Mouse (Mus musculus) ES-CJ7 (cell line): ENCODE measurements around the gene Gm47985.
"Not testable (repeated sequence)": the region's sequence is repeated elsewhere in the genome, so short reads cannot be mapped to it uniquely, and the experiment has no call there.

Source experiments
- DNase-seq: peaks from one replicate; pipeline ENCODE4 v3.0.0; 2011; ENCODE audit warnings: low read depth, low spot score

Gene Gm47985

GRCm38 (mm10) chr1:151177030-151177936 lies 5.1 kb upstream of the Gm47985 start:
- peak; percentile 96 for DNase-seq

GRCm38 (mm10) chr1:151177937-151178271 lies 4.4 kb upstream of the Gm47985 start:
- no peak for DNase-seq

DNA sequence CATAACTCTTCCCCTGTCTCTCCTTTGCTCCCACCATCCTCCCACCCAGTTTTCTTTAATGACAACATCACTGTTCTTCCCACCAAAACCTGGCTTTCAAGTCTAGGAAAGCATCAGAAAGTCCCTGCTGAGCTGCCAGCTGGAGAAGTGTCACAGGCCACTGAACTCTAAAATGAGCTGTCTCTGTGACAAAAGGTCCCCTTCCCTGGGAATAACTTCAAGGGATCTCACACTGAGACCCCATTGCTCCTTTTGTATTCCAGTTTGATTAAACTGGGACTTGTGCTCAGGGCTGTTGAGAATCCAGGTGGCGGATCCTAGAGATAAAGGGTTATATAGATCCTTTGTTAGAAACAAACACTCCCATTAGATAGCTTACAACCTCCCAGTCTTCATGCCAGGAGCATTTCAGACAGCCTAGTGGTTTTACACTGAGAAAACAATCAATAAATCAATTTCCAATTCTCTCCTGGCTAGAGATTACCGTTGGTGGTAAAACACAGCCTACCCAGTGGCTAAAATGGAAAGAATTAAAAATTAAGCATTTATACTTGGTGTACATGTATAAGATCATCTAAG lies 3.7 kb upstream of the Gm47985 start:
- DNase-seq: peak; percentile 56

- no peak for DNase-seq
Measured at GRCm38 (mm10) chr1:151180167-151180566, 2.2 kb upstream of the Gm47985 start.

DNA sequence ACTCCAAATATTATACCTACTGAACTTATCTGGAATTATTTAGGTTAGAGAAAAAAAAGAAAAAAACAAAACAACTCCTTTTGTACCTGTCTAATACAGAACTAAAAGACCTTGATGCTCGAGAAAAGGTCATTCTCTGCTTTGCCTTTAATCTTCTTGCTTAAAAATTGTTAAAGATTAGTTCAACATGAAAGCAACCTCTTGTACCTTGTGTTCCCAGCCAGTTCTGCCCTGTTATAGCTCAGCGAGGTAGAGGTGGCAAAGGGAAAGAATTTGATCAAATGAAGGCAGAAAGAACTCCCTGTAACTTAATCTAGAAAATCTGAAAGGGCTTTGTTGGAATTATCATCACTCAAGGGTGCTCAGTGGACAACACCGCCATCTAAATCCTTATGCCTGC lies 3.8 kb downstream of the Gm47985 start:
- DNase-seq: not testable (repeated sequence)

GRCm38 (mm10) chr1:151186879-151187424 lies 4.6 kb downstream of the Gm47985 start:
- DNase-seq: not testable (repeated sequence)

DNA sequence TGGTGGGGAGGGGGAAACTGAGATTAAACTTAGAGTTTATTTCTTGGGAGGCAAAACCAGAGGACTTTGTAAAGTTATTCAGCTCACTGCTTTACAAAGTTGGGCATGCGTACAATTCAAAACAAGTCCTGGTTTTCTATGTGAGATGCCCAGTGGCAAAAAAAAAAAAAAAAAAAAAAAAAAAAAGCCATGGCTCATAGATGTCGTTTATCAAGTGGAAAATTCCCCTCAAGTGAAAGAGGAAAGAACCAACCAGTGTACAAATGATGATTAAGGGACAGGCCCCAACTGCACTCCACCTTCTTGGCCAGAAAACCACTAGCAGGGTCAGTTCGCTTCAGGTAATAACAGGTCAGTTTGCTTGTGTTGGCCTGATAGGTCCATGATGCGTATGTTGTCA lies 6.1 kb downstream of the Gm47985 start:
- no peak for DNase-seq

DNA sequence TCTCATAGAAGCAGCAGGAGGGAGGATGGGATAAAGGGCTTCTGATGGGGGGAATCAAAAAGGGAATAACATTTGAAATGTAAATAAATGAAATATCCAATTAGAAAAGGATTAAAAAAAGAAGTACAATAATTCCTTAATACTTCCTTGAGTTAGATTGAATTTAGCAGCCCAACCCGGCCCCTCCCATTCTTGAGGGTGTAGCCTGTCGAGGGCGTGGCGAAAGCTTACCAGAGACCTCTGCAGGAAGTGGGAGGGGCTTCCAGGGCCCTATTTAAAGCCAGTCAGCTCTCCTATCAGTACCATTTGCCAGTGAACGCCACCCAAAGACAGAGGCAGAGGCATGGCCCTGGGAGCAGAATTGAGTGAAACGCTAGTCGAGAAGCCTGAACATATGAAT lies 9.7 kb downstream of the Gm47985 start, which contains the start of gene Gm8947:
TSS of gene Gm8947 (plus strand) at position 302 of the 400 bp plus-strand sequence.
- DNase-seq: not testable (repeated sequence)

DNA sequence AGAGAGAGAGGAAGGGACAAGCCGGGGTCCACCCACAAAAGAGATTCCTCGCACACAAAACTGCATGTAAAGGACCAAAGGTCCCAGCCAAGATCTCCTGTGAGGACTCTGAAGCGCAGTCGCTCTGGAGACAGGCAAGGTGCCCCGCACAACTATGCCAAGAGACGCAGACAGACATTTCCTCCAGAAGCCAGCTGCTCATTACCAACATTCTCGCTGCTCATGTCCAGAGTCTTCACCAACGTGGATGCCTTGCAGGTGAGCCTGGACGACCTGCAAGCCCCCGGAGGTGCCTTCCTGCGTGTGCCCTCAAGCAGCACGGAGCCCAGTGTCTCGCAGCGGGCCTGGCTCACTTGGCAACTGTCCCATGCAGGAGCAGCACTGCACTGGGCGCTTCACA lies 10.4 kb downstream of the Gm47985 start:
- not testable (repeated sequence) for DNase-seq

- not testable (repeated sequence) for DNase-seq
Measured at GRCm38 (mm10) chr1:151195986-151196385, 13.6 kb downstream of the Gm47985 start.

DNA sequence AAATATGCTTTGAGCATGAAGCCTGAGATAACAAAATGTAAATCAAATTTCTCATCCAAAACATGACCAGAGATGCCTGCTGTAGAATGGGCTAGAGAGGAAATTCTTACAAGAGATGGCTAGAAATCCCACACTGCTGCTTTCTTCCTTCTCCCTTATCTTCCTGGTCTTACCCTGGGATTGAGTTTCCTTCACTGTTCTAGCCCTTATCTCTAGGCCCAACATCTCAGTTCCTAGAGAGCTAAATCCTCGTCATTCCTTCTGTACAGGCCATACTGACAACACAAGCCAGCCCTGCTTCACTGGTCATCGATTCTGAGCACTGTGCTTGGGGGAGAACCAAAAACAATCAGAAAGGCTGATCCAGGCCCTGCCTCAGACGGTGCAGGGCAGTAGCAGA lies 14.4 kb downstream of the Gm47985 start:
- DNase-seq: not testable (repeated sequence)

- DNase-seq: not testable (repeated sequence)
Measured at GRCm38 (mm10) chr1:151198120-151198519, 15.8 kb downstream of the Gm47985 start, which contains the start of gene Gm47995. Gene Gm47995, plus strand, starts transcription at chr1:151198448.

GRCm38 (mm10) chr1:151200620-151201019 lies 18.3 kb downstream of the Gm47985 start:
- not testable (repeated sequence) for DNase-seq

DNA sequence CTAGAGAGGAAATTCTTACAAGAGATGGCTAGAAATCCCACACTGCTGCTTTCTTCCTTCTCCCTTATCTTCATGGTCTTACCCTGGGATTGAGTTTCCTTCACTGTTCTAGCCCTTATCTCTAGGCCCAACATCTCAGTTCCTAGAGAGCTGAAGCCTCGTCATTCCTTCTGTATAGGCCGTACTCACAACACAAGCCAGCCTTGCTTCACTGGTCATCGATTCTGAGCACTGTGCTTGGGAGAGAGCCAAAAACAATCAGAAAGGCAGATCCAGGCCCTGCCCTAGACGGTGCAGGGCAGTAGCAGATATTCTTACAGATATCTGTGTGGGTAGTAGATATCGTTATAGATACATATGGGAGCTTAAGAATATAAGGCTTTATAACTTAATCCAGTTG lies 20.4 kb downstream of the Gm47985 start:
- DNase-seq: not testable (repeated sequence)

- DNase-seq: not testable (repeated sequence)
Measured at GRCm38 (mm10) chr1:151203818-151204217, 21.5 kb downstream of the Gm47985 start, which contains the start of gene 3110040M04Rik. Gene 3110040M04Rik, plus strand, starts transcription at chr1:151204121.

DNA sequence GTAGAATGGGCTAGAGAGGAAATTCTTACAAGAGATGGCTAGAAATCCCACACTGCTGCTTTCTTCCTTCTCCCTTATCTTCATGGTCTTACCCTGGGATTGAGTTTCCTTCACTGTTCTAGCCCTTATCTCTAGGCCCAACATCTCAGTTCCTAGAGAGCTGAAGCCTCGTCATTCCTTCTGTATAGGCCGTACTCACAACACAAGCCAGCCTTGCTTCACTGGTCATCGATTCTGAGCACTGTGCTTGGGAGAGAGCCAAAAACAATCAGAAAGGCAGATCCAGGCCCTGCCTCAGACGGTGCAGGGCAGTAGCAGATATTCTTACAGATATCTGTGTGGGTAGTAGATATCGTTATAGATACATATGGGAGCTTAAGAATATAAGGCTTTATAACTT lies 26.2 kb downstream of the Gm47985 start:
- not testable (repeated sequence) for DNase-seq

DNA sequence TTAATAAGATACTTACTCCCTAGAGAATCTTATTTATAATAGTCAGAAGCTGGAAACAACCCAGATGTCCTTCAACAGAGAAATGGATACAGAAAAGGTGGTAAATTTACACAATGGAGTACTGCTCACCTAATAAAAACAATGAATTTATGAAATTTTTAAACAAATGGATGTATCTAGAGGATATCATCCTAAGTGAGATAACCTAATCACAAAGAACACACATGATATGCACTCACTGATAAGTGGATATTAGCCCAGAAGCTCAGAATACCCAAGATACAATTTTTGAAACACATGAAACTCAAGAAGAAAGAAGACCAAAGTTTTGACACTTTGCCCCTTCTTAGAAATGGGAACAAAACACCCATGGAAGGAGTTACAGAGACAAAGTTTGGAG lies 26.6 kb downstream of the Gm47985 start:
- not testable (repeated sequence) for DNase-seq

- not testable (repeated sequence) for DNase-seq
Measured at GRCm38 (mm10) chr1:151209824-151210355, 27.6 kb downstream of the Gm47985 start, which contains the start of gene Gm47996. Gene Gm47996, plus strand, starts transcription at chr1:151210131.

DNA sequence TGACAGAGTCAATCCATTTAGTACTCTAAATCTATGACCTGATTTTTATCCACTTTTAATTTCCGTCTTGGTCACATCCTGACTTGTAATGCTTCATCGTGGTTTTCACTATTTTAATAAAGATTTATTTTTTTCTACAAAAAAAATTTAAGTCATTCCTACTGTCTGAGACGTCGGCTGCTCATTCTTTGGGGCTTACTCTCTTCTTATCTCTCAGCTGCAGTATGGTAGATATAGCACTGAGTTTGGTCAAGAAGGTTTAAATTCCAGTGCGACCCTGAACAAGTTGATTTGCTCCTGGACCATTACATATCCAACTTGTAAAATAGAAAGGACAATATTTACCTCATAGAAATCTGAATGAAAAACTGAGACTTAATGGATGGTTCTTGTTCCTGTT lies 29.3 kb downstream of the Gm47985 start:
- DNase-seq: not testable (repeated sequence)

DNA sequence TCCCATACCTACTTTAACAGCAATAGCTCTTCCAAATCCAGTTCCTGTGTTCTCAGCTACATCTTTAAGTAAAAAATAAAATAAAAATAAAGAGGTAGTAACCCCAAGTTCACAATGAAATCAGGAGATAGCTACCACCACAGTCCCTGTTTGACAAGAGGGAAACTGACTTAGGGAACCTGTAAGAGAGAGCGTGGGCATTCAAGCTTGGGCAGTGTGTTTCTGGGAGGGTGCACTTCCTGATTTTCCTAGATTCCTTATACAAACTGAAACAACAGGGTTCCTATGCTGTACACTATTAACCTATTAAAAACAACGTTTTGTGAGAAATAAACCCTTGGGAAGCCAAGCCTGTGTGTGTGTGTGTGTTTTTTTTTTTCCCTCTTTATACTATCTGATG lies 32.5 kb downstream of the Gm47985 start:
- no peak for DNase-seq

DNA sequence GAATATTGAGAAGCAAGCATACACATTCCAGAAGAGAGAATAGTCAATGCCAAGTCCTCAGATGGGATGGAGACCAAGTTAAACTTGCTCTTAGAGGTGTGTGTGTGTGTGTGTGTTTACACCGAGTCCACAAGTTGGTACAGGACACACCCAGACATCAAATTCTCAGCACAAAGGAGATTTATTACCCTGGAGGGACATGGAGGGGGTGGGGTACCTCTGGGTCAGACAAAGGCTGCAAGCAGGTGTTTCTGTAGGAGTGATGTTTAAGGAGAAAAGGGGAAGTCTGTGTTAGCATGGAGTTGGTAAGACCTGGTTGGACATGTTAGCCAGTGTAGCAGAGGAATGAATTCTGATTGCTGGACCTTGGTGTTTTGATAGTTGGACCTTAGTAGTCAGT lies 33.6 kb downstream of the Gm47985 start:
- no peak for DNase-seq

DNA sequence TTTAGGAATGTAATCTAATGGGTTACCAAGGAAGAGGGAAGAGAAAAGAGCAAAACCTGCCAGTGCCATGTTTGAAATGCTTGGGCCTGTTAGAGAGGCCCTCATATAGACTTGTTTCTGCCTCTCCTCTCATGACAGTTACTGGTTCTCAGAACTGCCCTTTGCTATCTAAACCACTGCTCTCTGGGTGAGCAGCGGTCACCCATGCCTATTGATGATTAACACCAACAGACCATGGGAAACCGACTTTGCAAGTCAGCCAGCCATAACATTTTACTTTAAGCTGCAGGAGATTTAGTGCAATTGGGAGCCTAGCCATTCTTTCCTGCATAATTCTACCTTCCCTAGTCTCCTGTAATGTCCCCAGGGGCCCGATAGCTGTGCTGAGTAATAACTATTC lies 34.1 kb downstream of the Gm47985 start:
- DNase-seq: no peak
